Mouse (Mus musculus): ENCODE measurements around the gene Rnf150. TPM values are rescaled to one million over a fixed set of nuclear protein-coding genes. Genes with fewer than 3 reads are reported as not detected.
"Not testable (repeated sequence)": the region's sequence is repeated elsewhere in the genome, so short reads cannot be mapped to it uniquely, and the experiment has no call there.

The Rnf150 gene
- polyA plus RNA-seq, 1 experiment from 2014 or later = 2.3 TPM

DNA sequence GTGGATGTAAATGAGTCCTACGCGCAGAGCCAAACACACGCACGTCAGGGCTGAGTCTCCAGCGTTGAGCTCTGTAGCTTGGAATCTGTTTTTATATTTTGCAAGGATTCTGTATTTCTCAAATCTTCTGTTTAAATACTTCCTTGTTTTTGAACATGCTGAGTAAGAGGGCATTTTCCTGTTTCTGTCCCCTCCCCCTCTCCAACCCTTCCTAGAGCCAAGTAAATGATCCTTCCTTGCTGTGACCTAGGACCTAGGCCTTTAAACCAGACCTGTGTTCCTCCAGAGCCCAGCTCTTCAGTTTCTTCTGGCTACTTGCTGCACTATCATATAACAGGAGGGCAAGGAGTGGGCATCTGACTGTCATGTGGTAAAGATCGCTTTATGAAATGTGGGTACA is 200.9 kb downstream of the Rnf150 start:
- 73% methylated on average over 6 of the region's 6 CpGs for WGBS
- no peaks in the 10 kb centered on the region for H3K27me3 ChIP-seq
- H3K4me3 ChIP-seq (replicated peaks) = no peak overlapping the region
- H3K27ac ChIP-seq = 0 out of 2 replicates have a peak overlapping the region, but pooled peaks have one; percentile 9
- no peak for ATAC-seq (replicated peaks; ENCODE audit: low FRiP score)
- H3K9ac ChIP-seq = no peak overlapping the region
- H3K4me1 ChIP-seq = no peaks in the 10 kb centered on the region
- no peak overlapping the region for H3K4me2 ChIP-seq
- H3K9me3 ChIP-seq (replicated peaks) = no peaks in the 10 kb centered on the region
- no peaks in the 10 kb centered on the region for H3K36me3 ChIP-seq

DNA sequence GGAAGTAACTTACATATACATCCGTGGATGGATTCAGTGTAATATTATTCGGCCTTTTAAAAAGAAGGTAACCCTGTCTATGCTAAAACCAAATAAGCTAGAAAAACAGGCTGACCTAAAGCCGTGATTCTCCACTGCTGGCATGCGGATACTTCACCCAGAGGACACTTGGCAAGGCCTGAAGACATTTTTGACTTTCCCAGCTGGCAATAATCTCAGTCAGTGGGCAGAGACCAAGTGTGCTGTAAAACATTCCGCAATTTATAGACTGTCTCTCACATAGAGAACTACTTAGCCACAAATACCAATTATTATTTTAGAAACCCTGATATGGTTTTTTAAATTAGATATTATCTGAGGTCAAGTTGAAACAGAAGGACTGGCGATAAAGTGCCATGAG is 202.9 kb downstream of the Rnf150 start:
- Histone ChIP-seq H3K9ac (no peak overlapping the region), H3K36me3 (no peaks in the 10 kb centered on the region), H3K4me3 (replicated peaks) (no peak overlapping the region), H3K4me1 (no peaks in the 10 kb centered on the region), H3K9me3 (replicated peaks) (no peaks in the 10 kb centered on the region), H3K4me2 (no peak overlapping the region), H3K27ac (no peak overlapping the region), H3K27me3 (no peaks in the 10 kb centered on the region)
- 82% methylated on average over 6 of the region's 6 CpGs for WGBS
- ATAC-seq (replicated peaks; ENCODE audit: low FRiP score) = no peak

GRCm38 (mm10) chr8:83066846-83067245 is 203.7 kb downstream of the Rnf150 start:
- Histone ChIP-seq H3K27ac (no peak overlapping the region), H3K4me3 (replicated peaks) (no peak overlapping the region), H3K4me2 (no peak overlapping the region), H3K27me3 (no peaks in the 10 kb centered on the region), H3K9ac (no peak overlapping the region), H3K36me3 (no peaks in the 10 kb centered on the region), H3K9me3 (replicated peaks) (no peaks in the 10 kb centered on the region), H3K4me1 (no peaks in the 10 kb centered on the region)
- ATAC-seq (replicated peaks; ENCODE audit: low FRiP score) = no peak
- WGBS = 76% methylated on average over 3 of the region's 3 CpGs

DNA sequence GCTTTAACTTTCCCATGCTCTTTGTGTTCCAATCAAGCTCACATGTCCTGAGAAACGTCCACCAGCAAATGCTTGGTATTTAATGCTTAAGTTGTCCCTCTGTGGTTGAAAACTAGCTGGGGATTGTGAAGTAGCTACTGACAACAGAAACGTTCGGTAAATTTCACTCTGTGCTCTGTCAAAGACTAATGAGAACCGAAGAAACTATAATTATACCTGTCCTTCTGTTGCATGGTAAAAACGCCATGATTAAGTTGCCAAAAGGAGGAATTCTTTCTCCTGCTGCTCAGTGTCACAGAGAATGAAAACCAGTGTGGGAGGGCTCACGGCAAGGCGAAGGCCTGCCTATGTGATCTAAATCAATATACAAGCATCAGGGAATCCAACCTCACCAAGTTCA is 204.8 kb downstream of the Rnf150 start:
- ATAC-seq (replicated peaks; ENCODE audit: low FRiP score) = no peak
- H3K9me3 ChIP-seq (replicated peaks) = no peaks in the 10 kb centered on the region
- H3K4me1 ChIP-seq = no peaks in the 10 kb centered on the region
- no peak overlapping the region for H3K9ac ChIP-seq
- no peaks in the 10 kb centered on the region for H3K27me3 ChIP-seq
- H3K4me3 ChIP-seq (replicated peaks) = no peak overlapping the region
- no peak overlapping the region for H3K27ac ChIP-seq
- no peak overlapping the region for H3K4me2 ChIP-seq
- H3K36me3 ChIP-seq = no peaks in the 10 kb centered on the region
- 63% methylated on average over 7 of the region's 7 CpGs for WGBS

- H3K9me3 ChIP-seq (replicated peaks) = no peaks in the 10 kb centered on the region
- H3K4me3 ChIP-seq (replicated peaks) = no peak overlapping the region
- no peak overlapping the region for H3K9ac ChIP-seq
- no peak overlapping the region for H3K27ac ChIP-seq
- H3K4me1 ChIP-seq = peaks cover 10% of the 10 kb centered on the region
- WGBS = 85% methylated on average over 3 of the region's 3 CpGs
- H3K27me3 ChIP-seq = no peaks in the 10 kb centered on the region
- no peak for ATAC-seq (replicated peaks; ENCODE audit: low FRiP score)
- no peak overlapping the region for H3K4me2 ChIP-seq
- no peaks in the 10 kb centered on the region for H3K36me3 ChIP-seq
Measured at GRCm38 (mm10) chr8:83074248-83074647, 211.1 kb downstream of the Rnf150 start.

- 0 out of 2 replicates have a peak, but pooled peaks have one; percentile 40 for ATAC-seq (replicated peaks; ENCODE audit: low FRiP score)
- H3K4me3 ChIP-seq (replicated peaks) = no peak overlapping the region
Measured at GRCm38 (mm10) chr8:83076621-83077020, 213.5 kb downstream of the Rnf150 start.

DNA sequence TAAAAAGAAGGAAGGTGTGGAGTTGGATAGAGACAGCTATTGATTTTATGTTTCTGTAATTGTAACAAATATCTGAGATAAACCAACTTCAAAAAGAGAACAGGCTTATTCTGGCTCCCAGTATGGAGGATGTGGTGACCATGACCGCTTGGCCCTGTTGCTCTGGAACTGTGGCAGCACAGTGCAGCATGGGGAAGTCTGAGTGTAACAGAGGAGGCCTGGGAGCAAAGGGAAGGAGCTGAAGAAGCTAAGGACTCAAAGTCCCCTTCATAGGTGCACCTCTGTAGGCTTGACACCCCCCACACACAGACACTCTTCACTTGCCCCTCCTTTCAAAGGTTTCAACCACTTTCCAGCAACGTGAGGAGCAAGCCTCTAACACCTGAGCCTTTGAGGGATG is 214.2 kb downstream of the Rnf150 start:
- H3K9ac ChIP-seq = no peak overlapping the region
- 75% methylated on average over 2 of the region's 2 CpGs for WGBS
- H3K4me3 ChIP-seq (replicated peaks) = no peak overlapping the region
- no peaks in the 10 kb centered on the region for H3K9me3 ChIP-seq (replicated peaks)
- no peak overlapping the region for H3K27ac ChIP-seq
- no peak overlapping the region for H3K4me2 ChIP-seq
- peaks cover 19% of the 10 kb centered on the region for H3K4me1 ChIP-seq
- no peak for ATAC-seq (replicated peaks; ENCODE audit: low FRiP score)
- no peaks in the 10 kb centered on the region for H3K36me3 ChIP-seq
- H3K27me3 ChIP-seq = no peaks in the 10 kb centered on the region

More at GRCm38 (mm10) chr8:83076621-83077020, 213.5 kb downstream of the Rnf150 start:
- Histone ChIP-seq H3K9me3 (replicated peaks) (no peaks in the 10 kb centered on the region), H3K27ac (no peak overlapping the region), H3K9ac (no peak overlapping the region), H3K27me3 (no peaks in the 10 kb centered on the region), H3K36me3 (no peaks in the 10 kb centered on the region), H3K4me1 (peaks cover 19% of the 10 kb centered on the region), H3K4me2 (no peak overlapping the region)
- 100% methylated on average over 1 of the region's 1 CpGs for WGBS

DNA sequence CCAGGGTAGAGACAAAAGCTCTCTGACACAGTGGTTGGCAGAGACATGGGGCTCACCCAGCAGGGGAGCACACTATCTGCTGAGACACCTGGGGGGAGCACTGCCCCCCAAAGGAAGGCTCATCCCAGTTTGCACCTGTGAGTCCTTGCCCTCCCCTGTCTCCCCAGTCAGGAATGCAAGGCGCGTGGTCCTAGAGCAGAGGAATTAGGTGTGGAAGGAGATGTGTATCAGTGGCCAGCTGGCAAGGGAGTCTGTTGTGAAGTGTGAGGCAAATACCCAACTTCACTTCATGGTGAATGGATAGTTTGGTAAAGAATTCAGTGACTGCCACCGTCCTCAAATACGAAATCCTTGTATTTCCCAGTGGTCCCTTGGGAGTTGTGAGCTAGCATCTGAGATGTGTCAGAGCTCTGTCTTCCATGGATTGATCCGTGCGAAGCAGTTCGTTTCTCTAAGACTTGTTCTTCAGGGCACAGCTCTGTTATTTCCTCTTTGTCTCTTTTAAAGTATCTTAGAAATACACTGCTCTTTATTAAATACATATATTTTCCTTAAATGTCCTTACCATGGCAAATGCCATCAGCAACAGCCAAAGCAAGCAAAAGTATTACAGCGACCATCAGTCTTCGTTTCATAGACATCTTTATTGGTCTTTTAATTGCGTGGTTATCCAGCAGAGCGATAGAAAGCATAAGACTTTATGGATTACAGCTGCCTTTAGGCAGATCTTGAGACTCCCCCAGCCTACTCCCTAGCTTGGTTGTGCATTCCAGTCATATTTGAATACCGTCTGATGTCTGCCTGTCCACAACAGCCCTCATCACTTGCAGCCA is 215.8 kb downstream of the Rnf150 start:
- Histone ChIP-seq H3K27me3 (no peaks in the 10 kb centered on the region), H3K36me3 (no peaks in the 10 kb centered on the region), H3K9me3 (replicated peaks) (no peaks in the 10 kb centered on the region), H3K4me2 (0 out of 2 replicates have a peak overlapping the region, but pooled peaks have one; percentile 27), H3K4me1 (peaks cover 19% of the 10 kb centered on the region), H3K9ac (no peak overlapping the region), H3K27ac (peak overlapping the region; percentile 68), H3K4me3 (replicated peaks) (no peak overlapping the region)
- peak; percentile 90 for ATAC-seq (replicated peaks; ENCODE audit: low FRiP score)
- 36% methylated on average over 12 of the region's 12 CpGs for WGBS

DNA sequence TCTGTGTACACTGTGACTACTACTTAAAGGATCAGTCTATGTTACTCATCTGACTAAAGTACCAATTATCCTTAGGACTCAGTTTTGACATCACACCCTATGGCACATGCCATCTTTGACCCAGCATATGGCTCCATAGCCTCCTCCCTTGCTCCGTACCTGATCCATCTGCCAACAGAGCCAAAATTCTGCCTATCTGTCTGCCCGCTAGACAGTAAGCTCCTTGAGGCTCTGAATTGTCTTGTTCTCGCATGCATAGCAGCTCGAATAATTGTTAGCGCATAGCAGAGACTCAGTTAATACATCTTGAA is 216.3 kb downstream of the Rnf150 start:
- H3K27me3 ChIP-seq = no peaks in the 10 kb centered on the region
- H3K9me3 ChIP-seq (replicated peaks) = no peaks in the 10 kb centered on the region
- peak; percentile 35; the same call in 1 of the 2 replicates for ATAC-seq (replicated peaks; ENCODE audit: low FRiP score)
- no peak overlapping the region for H3K4me3 ChIP-seq (replicated peaks)
- H3K9ac ChIP-seq = no peak overlapping the region
- H3K4me1 ChIP-seq = peaks cover 19% of the 10 kb centered on the region
- H3K4me2 ChIP-seq = 0 out of 2 replicates have a peak overlapping the region, but pooled peaks have one; percentile 27
- H3K27ac ChIP-seq = peak overlapping the region; percentile 68
- H3K36me3 ChIP-seq = 0 out of 2 replicates have a peak, but pooled peaks cover 3% of the 10 kb centered on the region
- WGBS = 82% methylated on average over 5 of the region's 5 CpGs

DNA sequence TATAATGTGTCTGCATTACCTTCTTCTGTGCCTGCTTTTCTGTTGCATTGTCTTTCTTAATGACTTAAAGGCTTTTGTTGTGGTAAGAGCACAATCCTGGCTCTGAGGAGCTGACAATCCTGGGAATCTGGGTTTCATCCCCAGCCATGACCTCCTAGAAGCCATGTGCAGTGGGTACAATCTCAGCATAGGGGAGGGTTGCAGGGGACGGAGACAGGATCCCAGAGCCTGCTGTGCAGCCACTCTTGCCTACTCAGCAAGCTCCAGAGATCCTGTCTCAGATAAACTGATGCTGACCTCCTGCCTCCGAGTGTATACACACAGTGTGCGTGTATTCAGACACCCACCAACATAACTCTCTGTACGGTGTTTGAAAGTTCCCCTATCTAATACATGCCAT is 218.1 kb downstream of the Rnf150 start:
- no peak overlapping the region for H3K4me3 ChIP-seq (replicated peaks)
- 50% methylated on average over 4 of the region's 4 CpGs for WGBS
- 0 out of 2 replicates have a peak, but pooled peaks cover 3% of the 10 kb centered on the region for H3K36me3 ChIP-seq
- no peak overlapping the region for H3K9ac ChIP-seq
- no peak for ATAC-seq (replicated peaks; ENCODE audit: low FRiP score)
- H3K4me2 ChIP-seq = no peak overlapping the region
- no peaks in the 10 kb centered on the region for H3K9me3 ChIP-seq (replicated peaks)
- peaks cover 19% of the 10 kb centered on the region for H3K4me1 ChIP-seq
- H3K27ac ChIP-seq = no peak overlapping the region
- H3K27me3 ChIP-seq = no peaks in the 10 kb centered on the region

DNA sequence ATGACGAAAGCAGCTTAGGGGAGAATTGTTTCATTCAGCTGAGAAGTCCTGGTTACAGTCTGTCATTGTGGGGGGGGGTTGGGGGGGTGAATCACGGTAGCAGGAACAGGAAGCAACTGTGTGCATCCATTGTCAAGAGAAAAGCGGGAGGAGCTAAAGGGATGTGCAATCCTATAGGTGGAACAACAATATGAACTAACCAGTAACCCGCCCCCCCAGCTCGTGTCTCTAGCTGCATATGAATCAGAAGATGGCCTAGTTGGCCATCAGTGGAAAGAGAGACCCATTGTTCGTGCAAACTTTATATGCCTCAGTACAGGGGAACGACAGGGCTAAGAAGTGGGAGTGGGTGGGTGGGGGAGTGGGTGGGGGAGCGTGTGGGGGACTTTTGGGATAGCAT is 218.7 kb downstream of the Rnf150 start:
- H3K9me3 ChIP-seq (replicated peaks); H3K4me2 ChIP-seq; H3K9ac ChIP-seq; H3K4me3 ChIP-seq (replicated peaks); H3K27ac ChIP-seq; H3K36me3 ChIP-seq; ATAC-seq (replicated peaks; ENCODE audit: low FRiP score); H3K27me3 ChIP-seq: not testable (repeated sequence)
- WGBS = 85% methylated on average over 8 of the region's 8 CpGs
- peaks cover 19% of the 10 kb centered on the region for H3K4me1 ChIP-seq

- Histone ChIP-seq H3K9ac (no peak overlapping the region), H3K4me2 (no peak overlapping the region), H3K4me3 (replicated peaks) (no peak overlapping the region), H3K9me3 (replicated peaks) (no peaks in the 10 kb centered on the region), H3K4me1 (peaks cover 19% of the 10 kb centered on the region), H3K27me3 (no peaks in the 10 kb centered on the region), H3K36me3 (0 out of 2 replicates have a peak, but pooled peaks cover 3% of the 10 kb centered on the region), H3K27ac (no peak overlapping the region)
- WGBS = 86% methylated on average over 7 of the region's 7 CpGs
- ATAC-seq (replicated peaks; ENCODE audit: low FRiP score) = no peak
Measured at GRCm38 (mm10) chr8:83082251-83082650, 219.1 kb downstream of the Rnf150 start.
